Mouse (Mus musculus): ENCODE data around the gene Spg21.

DNA sequence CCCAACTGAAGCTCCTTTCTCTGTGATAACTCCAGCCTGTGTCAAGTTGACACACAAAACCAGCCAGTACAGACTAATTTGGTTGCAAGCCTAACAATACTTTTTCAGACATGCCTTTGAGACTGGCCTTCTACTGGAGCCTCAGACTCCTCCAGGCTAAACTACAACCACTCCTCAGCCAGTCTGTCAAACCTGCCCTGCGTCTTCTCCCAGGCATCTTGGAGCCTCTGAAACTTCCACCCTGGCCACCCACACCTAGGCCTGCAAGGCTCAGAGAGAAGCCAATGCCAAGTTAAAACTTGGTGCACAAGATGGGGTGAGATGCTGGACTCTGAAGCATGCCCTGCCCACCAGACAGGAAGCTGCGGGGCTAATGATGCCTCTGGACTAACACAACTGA is 31.6 kb downstream of the Spg21 start:
- TF ChIP-seq CTCF (IDR thresholded peaks at IDR 0.05; ENCODE audit: low read depth) (no peak), EP300 (IDR thresholded peaks at IDR 0.05; ENCODE audit: low read depth) (no peak)
